Mouse (Mus musculus): ENCODE data around the gene Tmprss11f.

DNA sequence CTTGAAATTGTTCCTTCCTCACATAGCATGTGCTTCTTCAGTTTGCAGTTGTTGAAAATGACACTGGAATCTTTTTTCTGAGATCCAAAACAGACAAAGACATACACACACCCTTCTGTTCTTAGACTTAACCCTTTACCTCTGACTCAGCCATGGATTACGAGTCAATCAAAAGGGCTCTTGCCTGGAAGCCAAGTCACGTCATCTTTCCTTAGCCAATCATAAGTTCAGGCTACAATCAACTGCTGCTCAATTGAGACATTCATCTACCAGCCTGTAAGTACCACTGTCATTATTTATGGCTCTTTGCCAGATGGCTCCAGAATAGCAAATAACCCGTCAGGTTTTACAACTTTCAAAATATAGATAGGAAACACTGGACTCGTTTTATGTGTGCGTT lies at the start of gene Tmprss11f:
- TF ChIP-seq POLR2A (IDR thresholded peaks at IDR 0.05; ENCODE audit: control insufficient read depth, extremely low read depth, insufficient read depth, low read length, poor library complexity): no peak
- no peak for TF ChIP-seq CTCF (IDR thresholded peaks at IDR 0.05; ENCODE audit: borderline replicate concordance, control insufficient read depth, extremely low read depth, insufficient read depth, low read length, poor library complexity)
